Mouse (Mus musculus) cerebellum, adult 2 months (tissue): ENCODE measurements at regions not wholly inside any gene's neighbourhood (a gene's known extent, or its start where the extent isn't known, plus 50 kb on each side); places are given as distances from the start of the nearest gene placed in this dataset.
A peak's percentile ranks its signal among the peaks of the same experiment; 100 is the strongest.

Experiments used
- DNase-seq, 2 experiments: peaks; one replicate each; pipeline ENCODE4 v3.0.0; 2021
- H3K27ac ChIP-seq: fragments of 200-500 bp; 2 replicates; pipeline ENCODE4 v1.5.1; 2012; ENCODE audit warnings: low read length, control low read depth, inconsistent platforms; ENCODE audit not compliant: insufficient read depth
- H3K27me3 ChIP-seq: fragments of 200-500 bp; 2 replicates; pipeline ENCODE4 v1.6.1; 2012; ENCODE audit warnings: inconsistent platforms, mild to moderate bottlenecking, low read length, moderate library complexity; ENCODE audit not compliant: control insufficient read depth, insufficient read depth
- H3K4me1 ChIP-seq: fragments of 200-500 bp; 2 replicates; pipeline ENCODE4 v1.6.1; 2011; ENCODE audit warnings: low read length; ENCODE audit not compliant: control insufficient read depth, insufficient read depth
- H3K4me3 ChIP-seq: fragments of 200-500 bp; replicated peaks from 2 replicates; pipeline ENCODE3; 2011; ENCODE audit warnings: mild to moderate bottlenecking, low read depth, low read length, control low read depth; ENCODE audit not compliant: insufficient read depth
- CTCF ChIP-seq: fragments of 200-500 bp; IDR thresholded peaks from 2 replicates; pipeline ENCODE4 v1.5.1; 2011; ENCODE audit warnings: low read depth, mild to moderate bottlenecking, control low read depth, low read length, moderate library complexity, borderline replicate concordance; ENCODE audit not compliant: insufficient read depth
- POLR2A ChIP-seq: fragments of 200-500 bp; IDR thresholded peaks from 2 replicates; pipeline ENCODE4 v1.6.1; 2011; ENCODE audit warnings: low read length, control low read depth, borderline replicate concordance; ENCODE audit not compliant: insufficient read depth
- WGBS: fragments of 180-500 bp; shearing (Covaris S2); methylation state at CpG from one replicate; pipeline ENCODE4 v1.1.7; 2018; 5-methylcytosine and 5-hydroxymethylcytosine counted together

- Histone ChIP-seq H3K4me1 (no peaks in the 10 kb centered on the region), H3K27me3 (no peaks in the 10 kb centered on the region), H3K4me3 (no peak overlapping the region), H3K27ac (no peak overlapping the region)
- no peak for DNase-seq
- WGBS: 64% methylated on average over 5 of the region's 5 CpGs
- no peak for TF ChIP-seq CTCF
- no peak for TF ChIP-seq POLR2A
These were observed 622.9 kb downstream of the Pla2g4a start for GRCm38 (mm10) chr1:149338158-149338557.

GRCm38 (mm10) chr1:149332239-149332638 lies 628.9 kb downstream of the Pla2g4a start:
- H3K4me3 ChIP-seq: no peak overlapping the region
- no peaks in the 10 kb centered on the region for H3K4me1 ChIP-seq
- 9% methylated on average over 3 of the region's 3 CpGs for whole genome bisulfite sequencing
- H3K27ac ChIP-seq: no peak overlapping the region
- TF ChIP-seq POLR2A (no peak), CTCF (no peak)
- no peaks in the 10 kb centered on the region for H3K27me3 ChIP-seq
- no peak for DNase-seq

GRCm38 (mm10) chr1:149327171-149327570 lies 633.9 kb downstream of the Pla2g4a start:
- DNase-seq: no peak
- TF ChIP-seq CTCF (no peak), POLR2A (no peak)
- no peak overlapping the region for H3K27ac ChIP-seq
- no peaks in the 10 kb centered on the region for H3K27me3 ChIP-seq
- H3K4me3 ChIP-seq: no peak overlapping the region
- WGBS: 65% methylated on average over 3 of the region's 3 CpGs
- H3K4me1 ChIP-seq: no peaks in the 10 kb centered on the region

GRCm38 (mm10) chr1:149323095-149323494 lies 638.0 kb downstream of the Pla2g4a start:
- no peaks in the 10 kb centered on the region for H3K27me3 ChIP-seq
- TF ChIP-seq CTCF (no peak), POLR2A (no peak)

GRCm38 (mm10) chr1:149289725-149290124 lies 671.4 kb downstream of the Pla2g4a start:
- WGBS: 98% methylated on average over 1 of the region's 1 CpGs
- TF ChIP-seq CTCF (no peak), POLR2A (no peak)

More at GRCm38 (mm10) chr1:149323095-149323494, 638.0 kb downstream of the Pla2g4a start:
- no peak overlapping the region for H3K4me3 ChIP-seq
- DNase-seq: no peak
- H3K27ac ChIP-seq: no peak overlapping the region
- no peaks in the 10 kb centered on the region for H3K4me1 ChIP-seq
- 84% methylated on average over 1 of the region's 1 CpGs for WGBS

GRCm38 (mm10) chr1:149274932-149275331 lies 686.2 kb downstream of the Pla2g4a start:
- Histone ChIP-seq H3K4me1 (no peaks in the 10 kb centered on the region), H3K27ac (no peak overlapping the region), H3K4me3 (no peak overlapping the region), H3K27me3 (no peaks in the 10 kb centered on the region)
- TF ChIP-seq CTCF (no peak), POLR2A (no peak)
- 87% methylated on average over 1 of the region's 1 CpGs for WGBS
- DNase-seq: no peak

More at GRCm38 (mm10) chr1:149289725-149290124, 671.4 kb downstream of the Pla2g4a start:
- no peak for DNase-seq
- Histone ChIP-seq H3K4me3 (no peak overlapping the region), H3K27me3 (no peaks in the 10 kb centered on the region), H3K4me1 (no peaks in the 10 kb centered on the region), H3K27ac (no peak overlapping the region)

GRCm38 (mm10) chr1:149256866-149257265 lies 704.2 kb downstream of the Pla2g4a start:
- DNase-seq: peak in 1 of 2 experiments; percentile 32
- Histone ChIP-seq H3K4me3 (no peak overlapping the region), H3K27me3 (no peaks in the 10 kb centered on the region), H3K4me1 (no peaks in the 10 kb centered on the region), H3K27ac (no peak overlapping the region)
- 13% methylated on average over 3 of the region's 3 CpGs for WGBS
- no peak for TF ChIP-seq POLR2A
- TF ChIP-seq CTCF: no peak

- WGBS: 57% methylated on average over 4 of the region's 4 CpGs
- peak in 1 of 2 experiments; percentile 13 for DNase-seq
- TF ChIP-seq POLR2A (no peak), CTCF (no peak)
- no peaks in the 10 kb centered on the region for H3K4me1 ChIP-seq
- no peak overlapping the region for H3K4me3 ChIP-seq
- H3K27me3 ChIP-seq: no peaks in the 10 kb centered on the region
- no peak overlapping the region for H3K27ac ChIP-seq
These were observed 706.9 kb downstream of the Pla2g4a start for GRCm38 (mm10) chr1:149254141-149254540.
